Mouse (Mus musculus) ES-E14 (cell line): ENCODE results near the gene Ncam1.
A peak's percentile ranks its signal among the peaks of the same experiment; 100 is the strongest.

ENCODE experiments used
- CHD2 ChIP-seq: IDR thresholded peaks from 2 replicates; pipeline ENCODE4 v1.6.1; 2014; ENCODE audit warnings: mild to moderate bottlenecking, low read depth, low read length, inconsistent platforms
- ZC3H11A ChIP-seq: IDR thresholded peaks from 2 replicates; pipeline ENCODE4 v1.6.1; 2012; ENCODE audit warnings: low read depth, mild to moderate bottlenecking, inconsistent platforms, low read length, borderline replicate concordance
- ZNF384 ChIP-seq: IDR thresholded peaks from 2 replicates; pipeline ENCODE4 v1.6.1; 2012; ENCODE audit warnings: low read depth, low read length, inconsistent platforms

- TF ChIP-seq CHD2: 0 out of 2 replicates have a peak, but pooled peaks have one; percentile 30
- no peak for TF ChIP-seq ZNF384
- no peak for TF ChIP-seq ZC3H11A
These were observed 47.3 kb downstream of the Ncam1 start for GRCm38 (mm10) chr9:49751466-49751865.
